Mouse (Mus musculus): ENCODE results near the gene Nfs1. TPM values are rescaled to one million over a fixed set of nuclear protein-coding genes. Genes with fewer than 3 reads are reported as not detected.

Gene Nfs1
- polyA plus RNA-seq, 1 experiment from 2014 or later, result 40.2 TPM

DNA sequence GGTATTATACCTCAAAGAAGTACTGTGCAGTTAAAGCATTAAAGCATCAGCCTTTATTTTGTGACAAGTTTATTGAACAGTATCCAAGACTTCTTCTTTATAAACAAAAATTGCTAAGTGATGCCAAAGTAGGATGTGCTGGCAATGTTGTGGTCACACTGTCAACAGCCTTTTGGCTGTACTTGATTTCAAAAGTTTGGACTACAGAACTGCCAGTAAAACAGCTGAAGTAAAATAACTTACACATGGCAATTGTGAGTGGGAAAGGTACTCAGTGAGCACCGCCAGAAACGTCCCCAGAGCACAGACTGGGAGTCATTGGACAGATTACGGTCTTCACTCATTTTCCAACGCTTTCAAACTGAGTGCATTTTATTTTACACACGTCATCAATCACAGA is 52.1 kb downstream of the Nfs1 start:
- no peak overlapping the region for H3K9ac ChIP-seq (replicated peaks)
- H3K36me3 ChIP-seq (replicated peaks; ENCODE audit: insufficient read depth, low read length), result peaks cover 34% of the 10 kb centered on the region
- TF ChIP-seq EP300 (IDR thresholded peaks at IDR 0.05; ENCODE audit: low read depth) (no peak), CTCF (IDR thresholded peaks at IDR 0.05; ENCODE audit: low read depth) (no peak)
- WGBS (ENCODE audit: insufficient replicate concordance), result 80% methylated on average over 5 of the region's 5 CpGs
- H3K4me3 ChIP-seq (ENCODE audit: low read depth, low read length), result no peak overlapping the region
- H3K27me3 ChIP-seq (ENCODE audit: insufficient read depth, low read length), result no peaks in the 10 kb centered on the region
- DNase-seq, result no peak
- ATAC-seq, result no peak
- no peaks in the 10 kb centered on the region for H3K9me3 ChIP-seq (ENCODE audit: low read length)
- 0 out of 2 replicates have a peak, but pooled peaks cover 2% of the 10 kb centered on the region for H3K4me1 ChIP-seq (ENCODE audit: insufficient read depth)
- H3K4me2 ChIP-seq (ENCODE audit: low read depth, low read length), result no peak overlapping the region
- no peak overlapping the region for H3K27ac ChIP-seq (ENCODE audit: low read depth)

- Histone ChIP-seq H3K4me2 (ENCODE audit: low read depth, low read length) (no peak overlapping the region), H3K4me1 (ENCODE audit: insufficient read depth) (0 out of 2 replicates have a peak, but pooled peaks cover 2% of the 10 kb centered on the region)
- WGBS (ENCODE audit: insufficient replicate concordance), result 100% methylated on average over 1 of the region's 1 CpGs
Measured at GRCm38 (mm10) chr2:156089799-156090198, 54.2 kb downstream of the Nfs1 start.

GRCm38 (mm10) chr2:156087391-156088110 is 56.4 kb downstream of the Nfs1 start:
- H3K27me3 ChIP-seq (ENCODE audit: insufficient read depth, low read length), result no peaks in the 10 kb centered on the region
- TF ChIP-seq EP300 (IDR thresholded peaks at IDR 0.05; ENCODE audit: low read depth) (no peak), CTCF (IDR thresholded peaks at IDR 0.05; ENCODE audit: low read depth) (no peak)
- no peak overlapping the region for H3K9ac ChIP-seq (replicated peaks)
- H3K36me3 ChIP-seq (replicated peaks; ENCODE audit: insufficient read depth, low read length), result peaks cover 6% of the 10 kb centered on the region; the same call in 1 of the 2 replicates
- no peak for DNase-seq
- 71% methylated on average over 7 of the region's 7 CpGs for WGBS (ENCODE audit: insufficient replicate concordance)
- 0 out of 2 replicates have a peak, but pooled peaks cover 2% of the 10 kb centered on the region for H3K4me1 ChIP-seq (ENCODE audit: insufficient read depth)
- H3K4me3 ChIP-seq (ENCODE audit: low read depth, low read length), result no peak overlapping the region
- no peak overlapping the region for H3K4me2 ChIP-seq (ENCODE audit: low read depth, low read length)
- no peak for ATAC-seq
- H3K27ac ChIP-seq (ENCODE audit: low read depth), result no peak overlapping the region
- H3K9me3 ChIP-seq (ENCODE audit: low read length), result no peaks in the 10 kb centered on the region

More at GRCm38 (mm10) chr2:156089799-156090198, 54.2 kb downstream of the Nfs1 start:
- Histone ChIP-seq H3K36me3 (replicated peaks; ENCODE audit: insufficient read depth, low read length) (peaks cover 13% of the 10 kb centered on the region; the same call in 1 of the 2 replicates), H3K27ac (ENCODE audit: low read depth) (no peak overlapping the region), H3K27me3 (ENCODE audit: insufficient read depth, low read length) (no peaks in the 10 kb centered on the region), H3K4me3 (ENCODE audit: low read depth, low read length) (no peak overlapping the region), H3K9ac (replicated peaks) (no peak overlapping the region), H3K9me3 (ENCODE audit: low read length) (no peaks in the 10 kb centered on the region)
- DNase-seq (no peak), ATAC-seq (no peak)
- TF ChIP-seq CTCF (IDR thresholded peaks at IDR 0.05; ENCODE audit: low read depth), result no peak

DNA sequence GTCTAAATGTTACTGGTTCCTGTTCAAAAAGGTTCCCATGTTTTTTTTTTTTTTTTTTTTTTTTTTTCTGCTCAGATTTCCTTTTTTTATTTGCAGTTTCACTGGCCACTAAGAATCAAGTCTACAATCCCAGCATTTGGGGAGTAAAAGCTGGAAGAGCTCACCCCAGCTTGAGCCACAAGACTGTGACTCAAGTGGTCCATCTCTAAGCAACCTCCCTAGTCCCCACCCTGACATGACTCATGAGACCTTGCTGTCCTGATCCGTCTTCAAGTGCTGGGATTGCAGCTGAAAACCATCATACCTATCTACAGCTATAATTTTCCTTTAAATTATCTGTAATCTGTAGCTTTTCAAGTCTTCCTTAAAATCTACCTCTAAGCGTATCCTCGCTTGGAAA is 59.4 kb downstream of the Nfs1 start:
- DNase-seq (no peak), ATAC-seq (no peak)
- no peak overlapping the region for H3K4me3 ChIP-seq (ENCODE audit: low read depth, low read length)
- WGBS (ENCODE audit: insufficient replicate concordance), result 89% methylated on average over 3 of the region's 3 CpGs
- no peaks in the 10 kb centered on the region for H3K27me3 ChIP-seq (ENCODE audit: insufficient read depth, low read length)
- H3K36me3 ChIP-seq (replicated peaks; ENCODE audit: insufficient read depth, low read length), result 0 out of 2 replicates have a peak, but pooled peaks cover under 1% of the 10 kb centered on the region
- no peak for TF ChIP-seq CTCF (IDR thresholded peaks at IDR 0.05; ENCODE audit: low read depth)
- no peak for TF ChIP-seq EP300 (IDR thresholded peaks at IDR 0.05; ENCODE audit: low read depth)
- H3K27ac ChIP-seq (ENCODE audit: low read depth), result no peak overlapping the region
- no peak overlapping the region for H3K4me2 ChIP-seq (ENCODE audit: low read depth, low read length)
- H3K4me1 ChIP-seq (ENCODE audit: insufficient read depth), result peaks cover 2% of the 10 kb centered on the region; the same call in 1 of the 2 replicates
- no peaks in the 10 kb centered on the region for H3K9me3 ChIP-seq (ENCODE audit: low read length)
- no peak overlapping the region for H3K9ac ChIP-seq (replicated peaks)

DNA sequence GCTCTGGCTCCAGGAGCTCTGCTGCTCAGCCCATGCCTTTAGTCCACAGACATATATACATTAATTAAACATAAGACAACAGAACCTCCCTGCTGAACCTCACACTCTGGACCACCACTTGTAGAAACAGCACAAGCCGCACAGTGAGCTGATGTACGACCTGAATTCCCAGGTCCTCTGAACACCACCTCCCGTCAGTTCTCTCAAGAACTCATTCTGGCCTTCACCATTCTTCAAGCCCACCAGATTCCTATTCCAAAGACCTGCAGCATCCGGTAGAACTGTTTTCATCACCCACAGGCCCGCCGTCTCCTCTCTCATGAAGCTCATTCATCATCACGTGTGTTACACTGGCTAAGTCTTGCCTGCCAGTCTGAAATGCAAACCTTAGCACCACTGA is 63.6 kb downstream of the Nfs1 start:
- no peak overlapping the region for H3K4me3 ChIP-seq (ENCODE audit: low read depth, low read length)
- DNase-seq (no peak), ATAC-seq (no peak)
- no peaks in the 10 kb centered on the region for H3K27me3 ChIP-seq (ENCODE audit: insufficient read depth, low read length)
- H3K36me3 ChIP-seq (replicated peaks; ENCODE audit: insufficient read depth, low read length), result peaks cover 34% of the 10 kb centered on the region
- TF ChIP-seq CTCF (IDR thresholded peaks at IDR 0.05; ENCODE audit: low read depth) (no peak), EP300 (IDR thresholded peaks at IDR 0.05; ENCODE audit: low read depth) (no peak)
- 88% methylated on average over 7 of the region's 7 CpGs for WGBS (ENCODE audit: insufficient replicate concordance)
- no peak overlapping the region for H3K4me2 ChIP-seq (ENCODE audit: low read depth, low read length)
- H3K9ac ChIP-seq (replicated peaks), result no peak overlapping the region
- H3K27ac ChIP-seq (ENCODE audit: low read depth), result no peak overlapping the region
- H3K4me1 ChIP-seq (ENCODE audit: insufficient read depth), result no peaks in the 10 kb centered on the region; the same call in 1 of the 2 replicates
- H3K9me3 ChIP-seq (ENCODE audit: low read length), result no peaks in the 10 kb centered on the region

GRCm38 (mm10) chr2:156079674-156080073 is 64.3 kb downstream of the Nfs1 start:
- no peak overlapping the region for H3K9ac ChIP-seq (replicated peaks)
- ATAC-seq (no peak), DNase-seq (no peak)
- no peak overlapping the region for H3K27ac ChIP-seq (ENCODE audit: low read depth)
- H3K9me3 ChIP-seq (ENCODE audit: low read length), result no peaks in the 10 kb centered on the region
- TF ChIP-seq EP300 (IDR thresholded peaks at IDR 0.05; ENCODE audit: low read depth) (no peak), CTCF (IDR thresholded peaks at IDR 0.05; ENCODE audit: low read depth) (no peak)
- no peak overlapping the region for H3K4me3 ChIP-seq (ENCODE audit: low read depth, low read length)
- no peak overlapping the region for H3K4me2 ChIP-seq (ENCODE audit: low read depth, low read length)
- no peaks in the 10 kb centered on the region for H3K27me3 ChIP-seq (ENCODE audit: insufficient read depth, low read length)
- peaks cover 41% of the 10 kb centered on the region for H3K36me3 ChIP-seq (replicated peaks; ENCODE audit: insufficient read depth, low read length)
- 59% methylated on average over 4 of the region's 4 CpGs for WGBS (ENCODE audit: insufficient replicate concordance)
- no peaks in the 10 kb centered on the region; the same call in 1 of the 2 replicates for H3K4me1 ChIP-seq (ENCODE audit: insufficient read depth)
